Comparison of ENCODE assay signal across 8 mouse cellular contexts in genomic region chr2:59613474-59614019, GRCm38 (mm10). TPM values are rescaled to one million over a fixed set of nuclear protein-coding genes. Genes with fewer than 3 reads are reported as not detected.
DNase-seq lines count a peak whose midpoint lies in the region; ATAC-seq and TF ChIP-seq lines count a peak whose summit lies in the region.

No protein-coding gene starts in this region.

- intact Hi-C loops in left cerebral cortex, postnatal 14 days (cut with DNase I) = loop anchor here (5.0 kb wide), 1 partner anchor 134 kb away; no protein-coding TSS in a partner anchor

- peak overlapping the region; percentile 93 for H3K4me3 ChIP-seq in forebrain, embryonic 10.5 days
- H3K4me3 ChIP-seq in intestine, postnatal 0 days (ENCODE audit: low read depth, low read length) = peak overlapping the region; percentile 98

- H3K36me3 ChIP-seq in forebrain, embryonic 10.5 days (replicated peaks) = no peaks in the 10 kb centered on the region
- no peaks in the 10 kb centered on the region for H3K36me3 ChIP-seq in intestine, postnatal 0 days (ENCODE audit: control insufficient read depth, insufficient read depth)

- DNase-seq in kidney, adult 11 months = peak; percentile 28
- DNase-seq in kidney, adult 8-10 months = no peak
- peak; percentile 82 for DNase-seq in Muller cell, postnatal 12 days (ENCODE audit: inconsistent ontology term)
- DNase-seq in forebrain, embryonic 10.5 days (ENCODE audit: extremely low spot score, low spot score) = no peak
- peak; percentile 54 for DNase-seq in lung, postnatal 36 days
- no peak for DNase-seq in layer of hippocampus, adult 9-10 months (ENCODE audit: low spot score)
- DNase-seq in left cerebral cortex, postnatal 14 days (ENCODE audit: low spot score in 2 of 2) = no peak

- H3K27me3 ChIP-seq in forebrain, embryonic 10.5 days (ENCODE audit: poor library complexity, severe bottlenecking) = peaks cover 12% of the 10 kb centered on the region; the same call in 1 of the 2 replicates
- no peaks in the 10 kb centered on the region for H3K27me3 ChIP-seq in intestine, postnatal 0 days (replicated peaks; ENCODE audit: control insufficient read depth, insufficient read depth, low read length)

- no peaks in the 10 kb centered on the region for H3K9me3 ChIP-seq in forebrain, embryonic 10.5 days
- H3K9me3 ChIP-seq in intestine, postnatal 0 days (ENCODE audit: control insufficient read depth) = no peaks in the 10 kb centered on the region

- H3K4me1 ChIP-seq in forebrain, embryonic 10.5 days = peaks cover 81% of the 10 kb centered on the region
- H3K4me1 ChIP-seq in intestine, postnatal 0 days (replicated peaks; ENCODE audit: control insufficient read depth, insufficient read depth, low read length) = peaks cover 11% of the 10 kb centered on the region; the same call in 1 of the 2 replicates

- WGBS in forebrain, embryonic 10.5 days = 14% methylated on average over 9 of the region's 9 CpGs
- whole genome bisulfite sequencing in intestine, postnatal 0 days = 12% methylated on average over 9 of the region's 9 CpGs

- TF ChIP-seq CTCF in intestine, postnatal 0 days (IDR thresholded peaks at IDR 0.05; ENCODE audit: low read depth) = no peak

- peak overlapping the region; percentile 95 for H3K9ac ChIP-seq in intestine, postnatal 0 days (ENCODE audit: low read depth, low read length)

- H3K27ac ChIP-seq in forebrain, embryonic 10.5 days = peak overlapping the region; percentile 97
- H3K27ac ChIP-seq in intestine, postnatal 0 days (ENCODE audit: low read depth, low read length) = peak overlapping the region; percentile 97

- ATAC-seq in intestine, postnatal 0 days = no peak

- peak overlapping the region; percentile 79 for H3K4me2 ChIP-seq in intestine, postnatal 0 days (replicated peaks; ENCODE audit: low read depth)

RNA-seq across cellular contexts. Expression of gene Tanc1, which starts 1.7 kb away (rescaled TPM):
- 27.6 and 27.7 TPM in 2 replicates for polyA plus RNA-seq in forebrain, embryonic 10.5 days (2016; fragmentation: Nextera tagmentation; extraction: Ambion mirVana)
- polyA plus RNA-seq in intestine, postnatal 0 days (2015; fragmentation: Nextera tagmentation; extraction: Ambion mirVana) = 8.5 and 10.1 TPM in 2 replicates
- 10 to 100 TPM; 13.0 to 14.9 TPM for total RNA-seq in left cerebral cortex, postnatal 14 days (2021)

Comparison
In these comparisons a context has a peak if more than half of its experiments do, and no peak if none do; other contexts are left out.
1. DNase-seq: peak in kidney, adult 11 months (single experiment), Muller cell, postnatal 12 days (single experiment) and lung, postnatal 36 days (single experiment); none in kidney, adult 8-10 months (0 of 2), forebrain, embryonic 10.5 days (single experiment), layer of hippocampus, adult 9-10 months (single experiment) and left cerebral cortex, postnatal 14 days (0 of 2).